Mouse (Mus musculus) erythroblast, embryonic 14.5 days (primary cell): ENCODE measurements at regions not wholly inside any gene's neighbourhood (a gene's known extent, or its start where the extent isn't known, plus 50 kb on each side); places are given as distances from the start of the nearest gene placed in this dataset.
"Not testable (repeated sequence)": the region's sequence is repeated elsewhere in the genome, so short reads cannot be mapped to it uniquely, and the experiment has no call there.

Experiments
- H3K27me3 ChIP-seq: 2 replicates; pipeline ENCODE4 v1.6.1; 2012; ENCODE audit warnings: inconsistent platforms; ENCODE audit not compliant: control insufficient read depth
- H3K36me3 ChIP-seq: 2 replicates; pipeline ENCODE4 v1.6.1; 2012; ENCODE audit warnings: mild to moderate bottlenecking, inconsistent platforms; ENCODE audit not compliant: control insufficient read depth
- H3K4me1 ChIP-seq: 2 replicates; pipeline ENCODE4 v1.6.1; 2012; ENCODE audit warnings: inconsistent platforms; ENCODE audit not compliant: control insufficient read depth
- H3K4me3 ChIP-seq: replicated peaks from 2 replicates; pipeline ENCODE3; 2012; ENCODE audit warnings: moderate library complexity, mild to moderate bottlenecking, inconsistent platforms
- H3K9me3 ChIP-seq: 2 replicates; pipeline ENCODE4 v1.6.1; 2012; ENCODE audit warnings: low read length, inconsistent platforms, mixed read lengths; ENCODE audit not compliant: control insufficient read depth
- GATA1 ChIP-seq: IDR thresholded peaks from 2 replicates; pipeline ENCODE4 v1.6.1; 2012; ENCODE audit warnings: low read length, inconsistent platforms, mixed read lengths
- TAL1 ChIP-seq: IDR thresholded peaks from 3 replicates; pipeline ENCODE4 v1.6.1; 2012; ENCODE audit warnings: low read length, inconsistent platforms, mixed read lengths

DNA sequence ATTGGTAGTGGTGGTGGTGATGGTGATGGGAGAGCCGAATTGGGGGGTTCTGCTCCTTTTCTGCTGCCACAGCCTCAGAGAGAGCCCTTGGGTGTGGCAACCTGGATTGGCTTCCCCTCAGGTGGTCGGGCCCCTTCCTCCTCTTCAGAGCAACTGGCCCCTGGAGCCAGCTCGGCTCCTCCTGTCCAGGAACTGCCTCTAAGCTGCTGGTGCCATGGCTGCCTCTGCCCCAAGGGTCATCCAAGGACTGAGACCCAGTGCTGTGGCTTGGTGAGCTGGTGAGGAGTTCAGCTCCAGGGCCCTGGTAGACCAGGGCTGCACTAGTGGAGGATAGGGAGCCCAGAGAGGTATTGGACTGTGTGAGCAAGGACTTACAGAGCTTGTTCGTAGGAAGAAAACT is 372.4 kb upstream of the Cntn5 start:
- peaks cover 21% of the 10 kb centered on the region for H3K9me3 ChIP-seq
- no peak for TF ChIP-seq GATA1
- TF ChIP-seq TAL1: no peak
- no peaks in the 10 kb centered on the region for H3K4me1 ChIP-seq
- H3K36me3 ChIP-seq: no peaks in the 10 kb centered on the region
- no peak overlapping the region for H3K4me3 ChIP-seq
- no peaks in the 10 kb centered on the region for H3K27me3 ChIP-seq

DNA sequence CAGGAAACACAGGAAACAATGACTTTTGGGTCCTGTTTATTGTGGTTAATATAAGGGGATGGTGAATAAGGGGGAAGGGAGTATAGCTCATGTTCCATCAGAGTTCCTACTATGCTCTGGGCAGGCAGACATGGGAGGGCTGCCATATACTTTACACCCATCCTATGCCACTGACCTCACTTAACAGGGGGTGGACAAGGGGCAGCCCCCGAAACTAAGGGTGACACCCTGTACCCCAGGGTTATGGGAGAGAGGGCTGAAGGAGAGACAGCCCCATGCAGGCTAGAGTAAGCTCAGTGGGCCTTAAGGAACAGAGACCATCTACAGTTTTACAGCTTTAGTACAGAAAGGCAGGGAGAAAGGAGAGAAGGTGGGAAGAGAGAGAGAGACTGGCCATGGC is 352.3 kb upstream of the Cntn5 start:
- H3K4me1 ChIP-seq: no peaks in the 10 kb centered on the region
- no peak for TF ChIP-seq TAL1
- no peak for TF ChIP-seq GATA1

DNA sequence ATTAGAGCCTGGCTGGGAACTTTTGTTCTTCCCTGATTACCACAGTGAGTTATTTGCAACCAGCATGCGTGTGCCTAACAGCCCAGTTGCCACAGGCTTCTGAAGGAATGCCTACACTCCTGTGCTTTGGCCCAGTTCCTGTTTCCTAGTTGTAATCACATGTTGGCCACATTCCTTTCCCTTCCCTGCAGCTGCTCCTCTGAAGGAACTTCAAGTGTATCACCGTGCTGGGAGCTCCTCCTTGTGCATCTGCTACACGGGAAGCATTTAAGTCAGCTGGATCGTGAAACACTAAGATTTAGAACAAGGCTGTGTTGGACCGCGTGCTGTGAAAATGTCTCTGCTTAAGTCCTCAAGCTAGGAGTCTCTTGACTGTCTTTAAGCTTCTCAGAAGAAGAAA is 302.3 kb upstream of the Cntn5 start:
- no peaks in the 10 kb centered on the region for H3K27me3 ChIP-seq
- H3K4me1 ChIP-seq: no peaks in the 10 kb centered on the region
- no peak overlapping the region for H3K4me3 ChIP-seq
- TF ChIP-seq TAL1 (no peak), GATA1 (no peak)
- peaks cover 4% of the 10 kb centered on the region; the same call in 1 of the 2 replicates for H3K9me3 ChIP-seq
- no peaks in the 10 kb centered on the region for H3K36me3 ChIP-seq

More for the DNA sequence above, 352.3 kb upstream of the Cntn5 start:
- Histone ChIP-seq H3K9me3 (no peaks in the 10 kb centered on the region; the same call in none of the 2 replicates), H3K27me3 (no peaks in the 10 kb centered on the region), H3K36me3 (no peaks in the 10 kb centered on the region), H3K4me3 (no peak overlapping the region)

- Histone ChIP-seq H3K9me3 (peaks cover 4% of the 10 kb centered on the region; the same call in 1 of the 2 replicates), H3K27me3 (no peaks in the 10 kb centered on the region), H3K36me3 (no peaks in the 10 kb centered on the region), H3K4me1 (no peaks in the 10 kb centered on the region), H3K4me3 (no peak overlapping the region)
- TF ChIP-seq GATA1 (no peak), TAL1 (no peak)
Measured at GRCm38 (mm10) chr9:11206267-11206666, 301.7 kb upstream of the Cntn5 start.

DNA sequence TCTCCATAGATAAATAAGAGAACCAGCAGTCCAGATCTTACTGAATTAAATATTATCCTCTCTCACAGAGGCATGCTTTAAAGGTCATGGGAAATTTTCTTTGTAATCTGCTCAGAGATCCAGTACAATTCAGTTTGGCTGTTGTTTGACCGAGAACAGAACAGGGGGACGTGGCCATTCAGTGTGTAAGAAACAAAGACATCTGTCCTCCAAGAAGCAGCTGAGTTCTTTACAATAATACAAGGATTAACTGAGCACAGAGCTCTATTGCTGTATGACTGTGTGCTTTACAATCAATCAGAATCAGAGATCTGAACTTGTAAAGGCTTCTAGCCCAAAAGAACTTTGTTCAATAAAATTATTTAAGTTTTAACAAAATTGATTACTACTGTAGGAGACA is 287.6 kb upstream of the Cntn5 start:
- H3K4me1 ChIP-seq: no peaks in the 10 kb centered on the region
- TF ChIP-seq TAL1 (no peak), GATA1 (no peak)
- H3K27me3 ChIP-seq: no peaks in the 10 kb centered on the region
- H3K9me3 ChIP-seq: no peaks in the 10 kb centered on the region; the same call in 1 of the 2 replicates
- H3K36me3 ChIP-seq: no peaks in the 10 kb centered on the region
- H3K4me3 ChIP-seq: no peak overlapping the region

GRCm38 (mm10) chr9:11145799-11146198 is 241.2 kb upstream of the Cntn5 start:
- Histone ChIP-seq H3K4me1 (no peaks in the 10 kb centered on the region), H3K4me3 (no peak overlapping the region), H3K27me3 (no peaks in the 10 kb centered on the region), H3K36me3 (no peaks in the 10 kb centered on the region), H3K9me3 (no peaks in the 10 kb centered on the region; the same call in 1 of the 2 replicates)
- TF ChIP-seq TAL1: no peak
- no peak for TF ChIP-seq GATA1

GRCm38 (mm10) chr9:11126833-11127232 is 222.3 kb upstream of the Cntn5 start:
- Histone ChIP-seq H3K9me3 (0 out of 2 replicates have a peak, but pooled peaks cover 2% of the 10 kb centered on the region), H3K4me1 (no peaks in the 10 kb centered on the region), H3K4me3 (no peak overlapping the region), H3K36me3 (no peaks in the 10 kb centered on the region), H3K27me3 (no peaks in the 10 kb centered on the region)
- TF ChIP-seq TAL1 (no peak), GATA1 (no peak)

- H3K9me3 ChIP-seq: peaks cover 2% of the 10 kb centered on the region; the same call in 1 of the 2 replicates
Measured at GRCm38 (mm10) chr9:11119153-11119552, 214.6 kb upstream of the Cntn5 start.

GRCm38 (mm10) chr9:11107828-11108227 is 203.3 kb upstream of the Cntn5 start:
- H3K4me1 ChIP-seq, H3K36me3 ChIP-seq, H3K4me3 ChIP-seq, H3K27me3 ChIP-seq, H3K9me3 ChIP-seq: not testable (repeated sequence)

More at GRCm38 (mm10) chr9:11119153-11119552, 214.6 kb upstream of the Cntn5 start:
- H3K4me1 ChIP-seq: no peaks in the 10 kb centered on the region
- H3K4me3 ChIP-seq: no peak overlapping the region
- no peaks in the 10 kb centered on the region for H3K27me3 ChIP-seq
- H3K36me3 ChIP-seq: no peaks in the 10 kb centered on the region
- no peak for TF ChIP-seq TAL1
- no peak for TF ChIP-seq GATA1

DNA sequence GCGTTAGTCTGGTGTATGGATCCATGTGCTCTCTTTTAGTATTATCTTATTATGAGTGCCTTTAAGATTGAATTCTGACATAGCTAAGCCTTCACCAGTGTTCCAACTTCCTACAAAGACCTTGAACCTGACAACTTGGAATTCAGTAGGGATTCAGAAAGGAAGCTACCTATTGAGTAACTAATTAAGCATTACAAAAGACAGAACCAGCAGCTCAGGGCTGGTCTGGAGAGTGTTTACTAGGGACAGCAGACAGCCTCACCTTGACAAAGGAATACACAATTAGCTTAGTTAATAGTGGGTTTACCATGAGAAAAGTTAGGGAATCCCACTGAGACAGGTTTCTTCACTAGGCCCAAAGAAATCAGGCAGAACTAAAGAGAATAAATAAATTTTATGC is 202.6 kb upstream of the Cntn5 start:
- not testable (repeated sequence) for H3K9me3 ChIP-seq, H3K4me3 ChIP-seq, H3K4me1 ChIP-seq, H3K36me3 ChIP-seq, H3K27me3 ChIP-seq
